Mouse (Mus musculus) gastrocnemius, postnatal 10 days (tissue): Measurements from ENCODE around the gene Kcnc1. TPM values are rescaled to one million over a fixed set of nuclear protein-coding genes. Genes with fewer than 3 reads are reported as not detected.
A peak's percentile ranks its signal among the peaks of the same experiment; 100 is the strongest.

Experiments used
- DNase-seq: peaks from one replicate; pipeline ENCODE4 v3.0.0; 2021; ENCODE audit warnings: mixed read lengths
- total RNA-seq, 2 experiments: library from RNA; stranded (reverse); gene quantifications; 2 replicates each; pipeline ENCODE4 v1.2.3; 2021

Gene Kcnc1
- total RNA-seq, 2 experiments from 2014 or later = 19.7 to 21.1 TPM

DNA sequence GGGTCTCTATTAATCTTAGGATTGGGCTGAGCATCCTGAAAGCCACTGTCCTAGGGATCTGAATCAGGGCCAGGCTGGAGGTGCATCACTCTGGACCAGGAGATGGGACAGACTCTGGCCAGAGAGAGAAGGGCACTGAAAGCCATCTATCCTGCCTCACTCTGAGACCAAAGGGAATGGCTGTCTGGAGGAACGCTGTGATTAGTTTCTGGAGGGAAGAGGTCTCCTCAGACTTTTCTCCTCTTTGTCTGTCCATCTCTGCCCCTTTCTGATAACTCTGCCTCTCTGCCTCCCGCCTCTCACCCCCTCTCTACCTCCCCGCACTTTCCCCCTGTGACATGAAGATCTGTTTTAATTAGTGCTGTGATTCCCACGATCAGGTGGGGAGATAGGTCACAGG, 1.4 kb upstream of the Kcnc1 start:
- DNase-seq = no peak

DNA sequence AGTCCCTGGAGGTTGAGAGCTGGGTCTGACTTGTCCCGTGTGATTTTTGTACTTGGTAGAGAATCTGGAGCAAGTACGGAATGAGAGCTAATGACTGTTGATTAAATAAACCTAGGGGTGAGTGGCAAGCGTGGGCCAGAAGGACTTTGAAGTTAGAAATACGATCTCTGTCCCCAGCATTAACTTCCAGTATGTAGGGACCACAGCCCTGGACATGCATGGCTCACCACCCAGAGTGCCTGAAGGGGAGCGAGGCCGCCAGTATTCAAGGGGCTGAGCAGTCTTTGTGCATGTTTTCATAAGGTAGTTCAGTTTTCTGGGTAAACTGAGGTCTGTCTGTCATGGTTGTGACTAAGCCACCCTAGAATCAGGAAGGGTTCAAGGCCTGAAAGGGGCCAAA, 726 bp upstream of the Kcnc1 start:
- DNase-seq = no peak

DNA sequence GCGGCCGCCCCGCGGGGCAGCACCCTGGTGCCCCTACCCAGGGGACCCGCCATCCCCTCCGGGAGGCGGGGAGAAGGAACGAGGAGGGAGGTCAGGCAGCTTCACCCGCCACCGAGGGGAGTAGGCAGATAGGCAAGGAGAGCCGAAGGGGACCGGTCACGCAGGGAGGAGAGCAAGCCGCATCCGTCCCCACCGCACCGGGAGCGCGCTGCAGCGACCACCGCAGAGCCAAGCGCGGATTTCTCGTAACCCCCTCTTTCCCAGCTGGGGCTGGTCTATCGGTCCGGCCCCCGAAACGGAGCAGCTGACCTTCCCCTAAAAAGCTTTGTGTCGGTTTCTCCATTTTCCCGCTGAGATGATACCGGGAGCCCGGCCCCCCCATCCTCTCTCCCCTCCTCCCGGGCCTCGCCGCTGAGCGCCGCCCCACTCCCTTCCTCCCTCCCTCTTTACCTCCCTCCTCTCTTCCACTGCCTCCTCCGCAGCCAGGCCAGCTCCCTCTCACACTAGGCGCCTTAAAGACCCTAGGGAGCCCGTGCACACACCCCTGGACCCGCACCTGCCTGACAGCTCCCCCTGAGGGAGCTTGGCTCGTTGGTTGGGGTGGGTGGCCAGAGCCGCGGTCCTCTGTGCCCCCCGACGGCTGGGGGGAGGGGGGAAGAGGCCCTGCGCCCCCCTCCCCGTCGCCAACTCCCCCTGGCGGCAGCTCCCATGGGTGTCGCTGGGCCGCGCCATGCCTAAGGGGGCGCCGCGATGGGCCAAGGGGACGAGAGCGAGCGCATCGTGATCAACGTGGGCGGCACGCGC, 833 bp downstream of the Kcnc1 start:
- DNase-seq = no peak

DNA sequence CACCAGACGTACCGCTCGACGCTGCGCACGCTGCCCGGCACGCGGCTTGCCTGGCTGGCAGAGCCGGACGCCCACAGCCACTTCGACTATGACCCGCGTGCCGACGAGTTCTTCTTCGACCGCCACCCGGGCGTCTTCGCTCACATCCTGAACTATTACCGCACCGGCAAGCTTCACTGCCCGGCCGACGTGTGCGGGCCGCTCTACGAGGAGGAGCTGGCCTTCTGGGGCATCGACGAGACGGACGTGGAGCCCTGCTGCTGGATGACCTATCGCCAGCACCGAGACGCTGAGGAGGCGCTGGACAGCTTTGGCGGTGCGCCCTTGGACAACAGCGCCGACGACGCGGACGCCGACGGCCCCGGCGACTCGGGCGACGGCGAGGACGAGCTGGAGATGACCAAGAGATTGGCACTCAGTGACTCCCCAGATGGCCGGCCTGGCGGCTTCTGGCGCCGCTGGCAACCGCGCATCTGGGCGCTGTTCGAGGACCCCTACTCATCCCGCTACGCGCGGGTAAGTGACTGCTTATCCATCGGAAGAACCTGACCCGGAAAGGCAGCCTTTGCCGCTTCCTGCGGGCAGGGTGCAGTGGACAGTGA, 1.5 kb downstream of the Kcnc1 start:
- peak; percentile 27 for DNase-seq

DNA sequence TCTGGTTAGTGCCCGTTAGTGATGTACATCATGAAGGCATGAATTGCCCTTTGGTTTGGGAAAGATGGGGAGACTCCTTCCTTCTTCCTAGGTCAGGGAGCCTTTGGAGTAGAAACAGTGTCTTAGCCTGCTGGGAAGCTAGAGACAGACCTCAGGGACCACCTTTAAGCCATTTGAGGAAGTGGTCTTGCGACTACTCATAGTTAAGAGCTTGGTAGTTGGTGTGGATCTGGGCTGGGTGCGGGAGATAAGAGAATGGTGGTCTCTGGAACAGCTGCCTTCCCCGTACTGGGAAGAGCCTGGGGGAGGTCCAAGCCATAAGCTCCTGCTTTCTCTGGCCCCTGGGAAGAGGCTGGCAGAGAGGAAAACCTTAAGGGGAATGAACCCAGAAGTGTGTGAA, 2.3 kb downstream of the Kcnc1 start:
- no peak for DNase-seq

DNA sequence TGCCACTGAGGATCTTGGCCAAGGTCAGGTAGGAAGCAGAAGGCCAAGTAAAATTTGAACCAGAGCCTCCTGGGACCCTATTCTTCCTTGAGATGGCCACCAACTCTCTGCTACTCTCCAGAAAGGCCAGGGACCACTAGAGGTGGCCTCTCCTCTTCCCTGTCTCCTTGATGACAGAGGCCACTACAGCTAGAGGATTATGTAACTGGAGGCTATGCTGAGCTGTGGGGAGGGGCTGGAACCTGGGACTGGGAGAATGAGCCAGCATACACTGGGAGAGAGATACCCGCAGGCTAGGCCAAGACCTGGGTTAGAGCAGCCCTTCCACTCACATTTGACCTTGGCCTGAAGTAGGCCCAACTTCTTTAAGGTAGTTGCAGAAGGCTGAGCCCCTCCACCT, 3.4 kb downstream of the Kcnc1 start:
- DNase-seq = no peak

DNA sequence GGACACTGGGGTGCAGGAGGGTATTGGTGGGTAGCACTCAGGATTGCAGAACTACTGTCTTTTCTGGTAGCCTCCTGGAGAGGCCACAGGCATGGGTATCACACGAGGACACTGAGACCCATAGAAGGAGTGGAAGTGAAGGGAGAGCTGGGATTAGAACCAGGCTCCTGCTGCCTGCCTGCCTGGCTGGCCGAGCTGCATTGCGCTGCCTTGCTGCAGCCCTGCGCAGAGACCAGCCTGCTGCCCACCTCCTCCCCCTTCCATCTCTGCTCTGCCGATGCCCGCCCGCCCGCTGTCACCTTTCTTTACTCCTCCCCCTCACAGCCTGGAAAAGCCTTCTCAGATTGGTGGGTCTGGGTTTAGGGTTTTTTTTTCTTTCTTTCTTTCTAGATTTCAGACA, 4.0 kb downstream of the Kcnc1 start:
- DNase-seq = no peak

DNA sequence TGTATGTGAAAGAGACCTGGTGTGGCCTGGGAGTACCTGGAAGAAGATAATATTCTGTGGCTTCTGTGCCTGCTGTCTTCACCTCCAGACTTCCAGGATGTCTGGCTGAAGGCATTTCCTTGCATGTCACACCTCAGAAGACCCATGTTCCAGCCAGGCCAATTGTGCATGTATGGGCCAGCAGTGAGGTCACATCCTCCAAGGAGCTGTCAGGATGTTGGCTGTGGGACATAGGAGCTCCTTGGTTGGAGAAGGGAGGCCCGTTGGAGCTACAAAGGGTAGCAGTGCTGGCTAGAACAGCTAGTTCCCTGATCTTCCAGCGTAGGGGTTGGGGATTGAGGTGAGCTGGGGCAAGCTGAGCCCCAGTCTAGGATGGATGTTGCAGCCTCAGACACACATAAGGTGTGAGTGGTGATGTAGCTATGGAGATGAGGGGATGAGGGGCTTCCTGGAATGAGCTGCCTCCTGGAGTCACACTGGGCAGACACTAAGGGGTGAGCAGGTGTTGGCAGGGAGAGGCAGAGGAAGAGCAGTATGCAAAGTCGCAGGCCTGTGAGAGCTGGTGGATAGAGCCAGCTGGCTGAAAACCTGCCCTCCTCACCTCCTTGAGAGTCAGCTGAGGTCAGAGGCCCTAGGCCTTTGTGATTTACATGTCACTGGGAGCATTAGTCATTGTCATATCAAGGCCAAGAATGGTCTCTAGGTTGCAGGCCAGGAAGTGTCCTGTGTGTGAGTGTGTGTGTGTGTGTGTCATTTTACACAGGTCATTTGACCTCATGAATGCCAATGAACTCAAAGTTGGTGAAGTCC, 5.3 kb downstream of the Kcnc1 start:
- DNase-seq = no peak

DNA sequence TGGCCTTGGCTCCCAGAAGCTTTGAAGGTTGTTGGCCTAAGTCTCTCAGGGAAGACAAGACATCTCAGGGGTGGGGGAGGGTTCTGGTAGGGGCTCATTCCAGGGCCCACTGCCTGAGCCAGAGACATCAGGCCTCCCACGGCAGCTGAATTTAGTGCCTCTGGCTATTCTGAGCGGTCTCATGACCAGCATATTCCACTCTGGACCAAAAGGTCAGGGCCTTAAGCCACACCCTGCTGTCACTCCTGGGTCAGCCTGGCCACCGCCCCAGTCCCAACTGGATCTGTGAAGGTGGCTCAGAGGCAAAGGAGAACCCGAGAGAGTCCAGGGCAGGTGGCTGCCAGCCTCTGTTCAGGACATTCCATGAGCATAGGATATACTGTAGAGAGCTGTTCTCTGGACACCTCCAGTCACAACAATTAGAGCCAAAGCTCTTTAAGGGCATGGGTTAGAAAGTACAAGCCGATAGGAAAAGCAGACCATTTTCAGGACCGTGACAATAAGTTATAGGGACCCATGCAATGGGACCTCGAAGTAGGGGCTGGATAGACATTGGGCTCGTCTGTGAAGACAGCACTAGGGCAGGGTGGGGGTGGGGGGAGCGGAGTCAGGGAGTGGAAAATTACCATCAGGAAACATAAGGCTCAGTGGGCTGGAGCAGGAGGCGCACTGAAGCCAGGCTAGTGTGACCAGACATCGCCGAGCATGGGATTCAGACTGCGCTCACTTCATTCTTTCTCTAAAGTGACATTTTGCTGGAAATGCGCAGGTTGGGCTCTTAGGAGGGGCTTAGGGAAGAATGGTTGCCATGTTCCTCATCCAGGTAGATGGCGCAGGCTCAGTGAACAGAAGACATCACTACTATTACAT, 7.6 kb downstream of the Kcnc1 start:
- DNase-seq = peak; percentile 45

DNA sequence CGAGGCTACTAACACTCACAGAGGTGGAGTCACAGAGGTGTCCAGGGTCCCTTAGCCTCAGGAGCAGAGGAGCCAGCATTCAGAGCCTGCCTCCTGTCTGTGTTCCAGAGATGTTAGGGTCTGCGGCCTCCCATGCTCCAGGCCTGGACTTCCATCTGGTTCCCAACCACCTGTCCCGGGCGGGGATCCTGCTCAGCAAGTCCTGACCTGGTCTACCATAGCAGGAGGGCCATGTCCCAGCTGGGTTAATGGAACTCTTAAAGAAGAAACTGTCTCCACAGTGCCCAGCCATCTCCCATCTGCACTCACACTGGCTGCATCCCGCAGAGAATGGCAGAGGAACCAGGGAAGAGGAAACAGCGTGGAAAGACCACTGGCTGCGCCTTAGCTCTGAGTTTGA, 8.5 kb downstream of the Kcnc1 start:
- DNase-seq = no peak

DNA sequence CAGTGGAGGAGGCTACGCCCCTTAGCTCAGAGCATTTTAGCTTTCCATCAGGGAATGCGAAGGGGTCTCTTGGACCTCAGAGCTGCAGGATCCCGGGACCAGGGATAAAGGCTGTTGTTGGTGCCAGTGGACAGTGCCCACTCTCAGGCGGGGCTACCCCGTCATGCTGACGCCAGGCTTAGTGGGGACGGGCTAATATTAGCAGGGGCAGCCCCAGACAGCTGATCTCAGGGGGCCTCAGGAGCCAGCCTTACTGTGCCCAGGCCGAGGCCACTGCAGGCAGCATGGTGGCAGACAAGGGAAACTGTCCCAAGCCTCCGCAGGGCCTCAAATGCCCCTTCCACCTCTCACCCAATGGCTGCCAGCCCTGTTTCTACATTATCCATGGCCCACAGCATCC, 12.3 kb downstream of the Kcnc1 start:
- DNase-seq = no peak

DNA sequence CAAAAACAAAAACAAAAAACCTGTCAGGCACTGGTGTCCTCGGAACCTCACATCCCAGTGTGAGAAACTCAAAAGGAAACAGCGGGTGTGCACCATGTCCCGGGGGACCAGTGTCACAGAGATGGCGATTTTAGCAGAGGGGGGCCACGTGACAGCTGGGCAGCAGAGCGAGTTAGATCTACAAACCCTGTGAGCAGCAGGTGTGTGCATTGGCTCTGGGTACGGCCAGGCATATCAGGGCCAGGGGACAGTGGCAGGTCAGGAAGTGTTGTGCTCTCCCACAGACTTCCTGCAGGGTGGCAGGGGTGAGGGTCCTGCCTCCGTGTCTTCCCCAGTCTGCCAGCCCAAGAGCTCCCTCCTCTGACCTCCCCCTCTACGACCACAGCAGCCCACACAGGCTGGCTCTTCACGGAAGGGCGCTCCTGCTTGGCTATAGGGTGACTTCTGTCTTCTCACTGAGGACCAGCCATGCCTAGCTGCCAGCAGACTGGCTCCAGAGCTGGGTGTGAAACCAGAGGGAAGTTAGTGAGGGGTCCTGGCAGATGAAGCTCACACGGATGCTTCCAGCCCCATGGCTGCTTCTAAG, 13.0 kb downstream of the Kcnc1 start:
- no peak for DNase-seq

DNA sequence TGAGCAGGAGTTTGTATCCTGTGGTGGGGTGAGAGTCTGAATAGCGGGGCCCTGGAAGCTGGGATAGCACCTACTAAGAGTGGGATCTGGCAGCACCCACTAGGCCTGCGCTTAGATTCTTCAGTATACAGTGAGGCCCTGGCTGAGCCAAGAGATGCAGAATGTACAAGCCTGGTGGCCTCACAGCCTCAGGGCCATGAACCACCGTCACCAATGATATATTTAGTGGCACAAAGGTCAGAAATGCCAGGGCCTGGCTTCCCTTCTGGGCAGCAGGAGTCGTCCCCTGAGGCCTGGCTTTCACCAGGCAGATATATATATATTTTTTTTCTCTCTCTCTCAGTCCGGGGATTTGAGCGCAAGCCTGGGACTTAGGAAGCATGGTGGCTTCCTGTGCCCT, 14.4 kb downstream of the Kcnc1 start:
- DNase-seq = no peak

DNA sequence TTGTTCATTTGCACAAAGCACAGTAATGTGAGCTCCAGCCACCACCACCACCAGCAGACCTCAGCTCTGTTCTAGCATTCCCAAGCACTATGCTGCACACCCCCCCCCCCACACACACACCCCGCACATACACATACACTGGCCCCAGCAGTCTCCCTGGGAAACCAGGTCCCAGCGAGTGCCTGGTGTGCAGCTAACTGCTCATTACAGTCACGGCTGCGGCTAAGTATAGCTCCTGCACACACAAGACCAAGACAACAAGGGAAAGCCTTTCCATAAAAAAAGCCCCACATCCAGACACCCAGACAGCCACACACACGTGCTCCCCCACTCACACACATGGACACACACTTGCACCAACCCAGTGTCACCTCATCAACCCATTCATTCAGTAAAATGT, 16.5 kb downstream of the Kcnc1 start:
- DNase-seq = no peak

DNA sequence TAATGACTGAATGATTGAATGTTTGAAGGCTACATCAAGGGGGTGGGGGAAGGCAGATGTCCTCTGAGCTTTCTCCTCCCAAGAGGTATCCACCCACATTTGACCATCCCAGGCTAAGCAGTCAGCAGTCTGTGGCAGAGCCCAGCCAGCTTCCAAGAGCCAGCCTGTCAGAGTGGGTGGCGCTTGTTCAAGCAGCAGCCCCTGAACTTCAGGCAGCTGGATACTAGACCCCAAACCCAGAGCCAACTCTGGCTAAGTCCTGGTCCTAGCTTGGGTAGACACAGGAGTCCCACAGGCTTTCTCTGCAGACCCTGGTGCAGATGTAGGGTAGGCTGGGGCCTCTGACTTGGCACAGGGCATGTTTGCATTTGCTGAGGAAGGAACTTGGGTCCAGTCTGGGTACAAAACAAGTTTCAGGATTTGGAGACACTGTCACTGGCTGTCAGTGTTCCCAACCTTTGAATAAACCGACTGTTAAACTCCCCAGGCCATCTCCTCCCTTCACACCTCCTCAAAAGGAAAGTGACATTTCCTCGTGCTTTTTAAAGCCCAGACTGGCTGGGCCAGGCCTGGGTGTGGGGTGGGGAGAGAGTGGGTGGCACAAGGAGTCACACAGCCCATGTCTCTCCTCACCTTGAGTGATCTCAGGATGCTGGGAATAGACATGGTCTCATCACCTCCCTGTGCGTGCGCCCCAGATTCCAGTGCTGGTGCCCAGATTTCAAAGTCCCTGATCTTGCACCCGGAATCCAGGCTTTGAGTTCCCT, 17.8 kb downstream of the Kcnc1 start:
- no peak for DNase-seq

DNA sequence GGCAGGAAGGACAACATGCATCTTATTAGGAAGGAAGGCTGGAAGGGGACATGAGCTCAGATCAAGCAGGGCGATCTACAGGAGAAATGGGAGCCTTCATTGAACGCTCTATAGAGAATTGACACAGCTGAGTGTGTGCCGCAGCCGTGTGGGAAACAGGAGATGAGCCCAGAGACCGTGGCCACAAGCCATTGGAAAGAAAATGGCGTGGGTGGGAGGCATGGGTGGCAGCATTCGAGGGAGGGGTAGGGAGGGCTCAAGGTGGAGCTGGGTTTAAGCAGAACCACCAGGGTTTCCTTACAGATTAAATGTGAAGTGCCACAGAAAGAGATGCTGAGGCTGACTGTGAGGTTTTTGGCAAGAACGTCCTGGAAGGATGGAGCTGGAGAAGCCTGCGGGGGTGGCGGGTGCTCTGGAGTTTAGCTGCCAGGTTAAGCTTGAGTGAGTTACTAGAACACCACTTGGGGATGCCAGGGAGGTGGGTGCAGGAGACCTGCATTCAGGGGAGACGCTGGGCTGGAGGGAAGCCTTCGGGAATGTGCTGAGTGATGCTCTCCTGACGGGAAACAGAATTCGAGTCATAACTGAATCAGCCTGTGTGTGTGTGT, 19.6 kb downstream of the Kcnc1 start:
- no peak for DNase-seq

DNA sequence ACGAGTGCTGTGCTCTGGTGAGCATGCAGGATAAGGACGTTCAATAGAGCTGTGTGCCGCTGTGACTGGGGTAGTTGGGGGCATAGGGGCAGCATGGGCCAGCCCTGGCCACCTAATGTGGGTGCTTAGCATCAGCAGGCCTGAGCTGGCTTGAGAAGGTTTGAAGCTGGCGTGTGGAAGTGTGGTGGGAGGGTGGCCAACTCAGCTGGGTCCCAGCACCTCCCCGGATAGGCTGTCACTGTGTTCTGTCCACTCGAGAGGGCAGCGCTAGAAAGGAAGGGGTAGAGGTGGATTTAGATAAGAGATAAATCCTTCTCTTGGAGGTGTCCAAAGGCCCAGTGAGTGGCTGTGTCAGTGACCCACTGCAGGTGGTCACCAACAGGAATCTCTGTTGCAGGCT, 21.2 kb downstream of the Kcnc1 start:
- no peak for DNase-seq

DNA sequence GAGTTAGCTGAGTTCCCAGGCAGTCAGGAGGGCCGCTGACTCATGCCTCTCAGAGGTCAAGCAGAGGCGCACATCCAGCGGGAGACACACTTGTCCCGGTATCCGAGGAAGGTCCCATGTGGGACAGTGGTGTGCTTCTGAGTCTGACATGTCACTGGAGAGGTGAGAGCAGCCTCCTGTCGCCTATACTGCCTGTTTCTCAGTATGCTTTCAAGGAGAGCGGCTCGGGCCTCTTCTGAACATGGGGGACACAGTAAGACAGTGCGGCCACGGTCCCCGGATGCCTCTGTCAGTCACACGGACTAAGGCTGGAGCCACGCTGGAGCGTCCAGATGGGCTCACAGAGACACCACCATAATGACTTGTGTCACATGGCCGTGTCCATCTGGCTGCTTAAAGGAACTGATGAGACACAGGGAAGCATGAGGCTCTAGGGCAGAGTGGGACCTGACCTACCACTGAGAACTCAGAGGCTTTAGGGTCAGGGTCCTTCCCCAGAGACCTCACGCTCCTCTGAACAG, 21.9 kb downstream of the Kcnc1 start:
- no peak for DNase-seq

DNA sequence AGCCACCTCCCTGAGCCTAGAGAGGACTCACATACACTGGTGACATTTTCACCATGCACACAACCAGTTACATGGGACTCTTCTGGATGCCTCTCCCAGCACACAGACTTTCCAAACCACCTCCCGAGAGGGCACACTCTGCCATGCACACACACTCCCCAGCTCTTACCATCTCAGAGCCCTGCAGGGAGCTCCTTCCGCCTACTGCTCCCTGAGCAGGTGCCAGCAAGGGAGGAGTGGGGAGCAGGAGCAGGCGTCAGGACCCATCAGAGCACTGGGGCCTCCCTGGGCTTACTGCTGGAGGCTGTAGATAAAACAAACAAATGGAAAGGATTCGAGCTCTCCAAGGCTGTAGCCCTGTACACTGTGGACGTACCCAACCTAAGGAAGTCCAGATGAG, 25.2 kb downstream of the Kcnc1 start:
- no peak for DNase-seq

DNA sequence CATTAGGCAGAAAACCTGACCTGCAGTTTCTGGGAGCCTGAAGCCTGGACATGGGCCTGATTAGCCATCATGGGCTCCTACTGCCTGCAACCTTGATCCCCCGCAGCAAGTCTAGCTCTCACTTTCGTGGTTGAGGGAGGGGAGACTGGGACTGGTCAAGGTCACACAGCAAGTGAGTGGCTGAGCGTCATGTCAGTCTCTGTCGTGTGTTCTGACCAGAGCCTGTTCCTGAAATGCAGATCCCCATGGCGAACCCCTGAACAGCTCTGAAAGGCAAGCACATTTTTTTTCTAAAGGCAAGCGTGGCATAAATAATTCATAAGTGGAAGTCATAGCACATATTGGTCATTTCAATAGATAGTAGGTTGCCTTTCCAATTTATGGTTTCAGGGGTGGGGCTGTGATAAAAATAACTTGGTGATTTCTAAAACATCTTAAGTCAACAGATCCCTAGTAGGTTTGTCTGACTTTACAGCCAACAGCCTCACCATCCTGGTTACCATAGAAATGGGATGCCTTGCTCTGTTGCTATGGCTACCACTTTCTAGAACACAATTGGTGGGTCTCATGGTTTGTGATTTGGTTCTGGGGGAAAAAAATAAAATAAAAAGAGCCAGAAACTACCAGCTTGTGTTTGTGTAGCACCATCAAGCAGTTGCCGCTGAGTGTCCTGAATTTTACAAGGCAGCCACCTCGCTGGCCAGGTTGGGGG, 25.9 kb downstream of the Kcnc1 start:
- DNase-seq = no peak
